Mouse (Mus musculus): ENCODE measurements around the gene Tbl3. TPM values are rescaled to one million over a fixed set of nuclear protein-coding genes. Genes with fewer than 3 reads are reported as not detected.

The Tbl3 gene
- polyA plus RNA-seq (2015; fragmentation: Nextera tagmentation; extraction: Ambion mirVana): 79.8 and 84.6 TPM in 2 replicates

DNA sequence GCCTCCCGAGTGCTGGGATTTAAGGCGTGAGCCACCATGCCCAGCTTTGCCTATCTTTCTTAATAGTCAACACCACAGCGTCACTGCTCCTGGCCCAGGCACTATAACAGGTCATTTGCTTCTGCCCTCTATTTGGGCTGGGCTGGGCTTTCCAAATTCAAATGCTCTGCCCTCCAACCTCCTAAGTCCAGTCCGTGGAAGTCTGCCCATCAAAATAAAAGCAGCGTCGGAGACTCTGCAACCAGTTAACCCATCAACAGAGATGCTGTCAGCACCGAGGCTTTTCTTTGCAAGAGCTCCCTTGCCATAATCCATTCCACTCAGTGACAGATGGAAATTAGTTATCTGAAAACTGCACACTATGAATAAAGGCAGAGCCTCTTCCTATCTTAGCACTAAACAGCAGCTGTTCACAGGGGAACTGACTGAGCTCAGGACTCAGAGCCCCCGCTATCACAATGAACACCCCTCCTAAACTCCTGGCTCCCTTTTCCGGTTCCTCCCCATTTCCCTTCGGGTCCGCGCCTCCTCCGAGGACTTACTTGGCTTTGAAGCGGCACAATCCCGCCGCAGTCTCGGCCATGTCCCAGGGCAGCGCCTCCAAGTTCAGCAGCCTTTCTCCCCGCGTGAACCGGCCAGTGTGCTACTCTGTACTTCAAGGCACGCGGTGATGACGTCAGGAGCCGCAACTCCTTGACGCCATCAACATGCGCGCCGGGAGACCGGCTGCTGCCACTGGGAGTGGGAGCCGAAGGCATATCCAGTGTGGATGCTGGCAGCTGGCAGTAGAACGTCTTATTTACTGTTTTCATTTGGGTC lies at the start of gene Tbl3:
TSS of gene Tbl3 (minus strand) at position 679 of the 819 bp plus-strand sequence.
- H3K27me3 ChIP-seq: no peaks in the 10 kb centered on the region
- peak within 1 kb of the TSS; percentile 84 for H3K4me2 ChIP-seq (replicated peaks)
- peak within 1 kb of the TSS; percentile 85 for H3K4me3 ChIP-seq
- H3K36me3 ChIP-seq: peaks cover 36% of the 10 kb centered on the region
- peak within 1 kb of the TSS; percentile 67 for H3K27ac ChIP-seq
- 4% methylated on average over 32 of the region's 32 CpGs for WGBS
- ATAC-seq (ENCODE audit: low FRiP score, low read depth): peak; percentile 86
- peaks cover 14% of the 10 kb centered on the region for H3K4me1 ChIP-seq
- H3K9me3 ChIP-seq: no peaks in the 10 kb centered on the region
- peak within 1 kb of the TSS; percentile 81 for H3K9ac ChIP-seq

DNA sequence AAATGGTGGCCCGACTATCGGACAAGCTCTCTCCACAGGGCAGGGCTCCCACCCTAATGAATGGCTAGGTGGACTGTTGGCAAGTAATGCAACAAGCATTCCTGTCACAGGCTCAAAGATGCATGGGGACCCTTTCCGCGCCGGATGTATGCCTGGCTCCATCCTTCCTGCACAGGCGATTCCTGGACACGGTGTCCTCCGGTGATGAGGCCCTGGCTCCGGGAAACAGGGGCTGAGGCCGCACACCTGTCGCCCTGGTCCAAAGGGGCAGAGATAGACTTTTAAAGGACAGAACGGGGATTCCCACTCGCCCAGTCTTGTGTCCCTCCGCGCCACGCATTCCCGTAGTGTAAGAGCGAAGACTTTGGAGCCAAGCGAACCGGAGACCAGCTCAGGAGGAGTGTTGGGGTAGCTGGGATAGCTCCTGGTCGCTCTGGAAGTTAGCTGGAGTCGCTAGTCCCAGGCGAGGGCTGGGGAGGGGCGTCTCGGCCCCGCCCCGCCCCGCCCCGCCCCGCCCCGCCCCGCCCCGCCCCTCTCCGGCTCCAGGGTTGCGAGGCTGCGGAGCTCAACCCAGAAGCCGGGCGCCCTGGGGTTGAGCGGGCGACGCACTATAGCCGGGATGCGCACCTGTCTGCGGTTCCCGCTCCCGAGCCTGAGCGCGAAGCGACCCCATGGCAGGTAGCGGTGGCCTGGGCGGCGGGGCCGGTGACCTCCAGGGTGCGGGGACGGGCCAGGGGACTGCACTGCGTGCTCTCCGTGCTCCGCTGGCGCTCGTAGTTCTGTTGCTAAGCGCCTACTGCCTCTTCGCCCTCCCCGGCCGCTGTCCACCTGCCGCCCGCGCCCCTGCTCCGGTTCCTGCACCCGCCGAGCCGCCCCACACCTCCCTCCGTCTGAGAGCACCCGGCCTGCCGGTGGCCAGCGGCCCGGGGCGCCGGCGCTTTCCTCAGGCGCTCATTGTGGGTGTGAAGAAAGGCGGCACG lies 45.2 kb upstream of the Tbl3 start, which contains the start of gene Hs3st6:
TSS of gene Hs3st6 (plus strand) at position 574 of the 980 bp plus-strand sequence.
- Histone ChIP-seq H3K36me3 (no peaks in the 10 kb centered on the region), H3K4me1 (peaks cover 21% of the 10 kb centered on the region), H3K27ac (no peak within 1 kb of the TSS), H3K9me3 (no peaks in the 10 kb centered on the region), H3K9ac (peak within 1 kb of the TSS; percentile 62), H3K4me2 (replicated peaks) (peak within 1 kb of the TSS; percentile 97), H3K4me3 (peak within 1 kb of the TSS; percentile 57), H3K27me3 (peaks cover 62% of the 10 kb centered on the region)
- peak; percentile 86 for ATAC-seq (ENCODE audit: low FRiP score, low read depth)
- 1% methylated on average over 72 of the region's 82 CpGs for WGBS

DNA sequence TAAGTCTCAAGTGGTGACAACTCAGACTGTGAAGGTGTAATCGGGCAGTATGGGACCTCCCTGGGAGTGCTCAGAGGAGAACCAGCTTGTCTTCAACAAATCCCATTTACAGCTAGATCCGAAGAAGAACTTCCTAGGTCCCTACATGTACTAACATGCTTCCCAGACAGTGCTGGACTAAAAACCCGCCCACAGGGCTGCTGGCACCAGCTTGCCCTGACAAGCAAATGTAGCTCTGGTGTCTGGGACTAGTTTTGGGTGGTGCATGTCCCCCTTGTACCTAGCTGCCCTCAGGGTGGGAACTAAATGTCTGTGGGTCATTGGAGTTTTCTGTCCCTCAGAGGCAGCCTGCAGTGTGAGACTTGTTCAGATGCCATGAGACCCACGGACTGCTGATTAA lies 44.1 kb upstream of the Tbl3 start:
- WGBS: 21% methylated on average over 4 of the region's 4 CpGs
- peaks cover 62% of the 10 kb centered on the region for H3K27me3 ChIP-seq
- H3K36me3 ChIP-seq: no peaks in the 10 kb centered on the region

DNA sequence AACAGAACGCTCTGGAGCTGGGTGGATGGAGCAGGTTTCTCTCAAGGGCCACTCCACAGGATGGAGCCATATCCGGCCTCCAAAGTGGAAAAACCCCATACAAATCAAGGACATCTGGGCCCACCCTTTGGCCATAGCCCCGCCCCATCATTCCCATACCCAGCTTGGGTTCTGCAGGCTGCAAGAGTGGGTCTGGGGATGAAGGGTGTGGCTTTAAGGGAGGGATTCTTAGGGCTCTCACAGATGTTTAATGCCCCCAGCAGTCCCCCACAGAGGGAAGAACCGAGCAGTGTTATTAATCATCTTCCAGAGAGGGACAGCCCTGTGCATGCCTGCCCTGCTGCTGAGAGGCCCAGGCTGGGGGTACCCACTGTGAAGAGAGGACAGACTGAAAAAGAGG lies 39.5 kb upstream of the Tbl3 start:
- Histone ChIP-seq H3K27ac (no peak overlapping the region), H3K36me3 (peaks cover 10% of the 10 kb centered on the region; the same call in 1 of the 2 replicates), H3K4me1 (peaks cover 12% of the 10 kb centered on the region), H3K9ac (peak overlapping the region; percentile 13; the same call in 1 of the 2 replicates), H3K4me3 (no peak overlapping the region), H3K9me3 (no peaks in the 10 kb centered on the region), H3K4me2 (replicated peaks) (no peak overlapping the region), H3K27me3 (peaks cover 22% of the 10 kb centered on the region)
- 0 out of 2 replicates have a peak, but pooled peaks have one; percentile 20 for ATAC-seq (ENCODE audit: low FRiP score, low read depth)
- WGBS: 35% methylated on average over 4 of the region's 4 CpGs

More for the DNA sequence above, 44.1 kb upstream of the Tbl3 start:
- no peak overlapping the region for H3K4me2 ChIP-seq (replicated peaks)
- ATAC-seq (ENCODE audit: low FRiP score, low read depth): no peak
- H3K27ac ChIP-seq: no peak overlapping the region
- no peak overlapping the region for H3K4me3 ChIP-seq
- H3K9ac ChIP-seq: no peak overlapping the region
- peaks cover 32% of the 10 kb centered on the region for H3K4me1 ChIP-seq
- no peaks in the 10 kb centered on the region for H3K9me3 ChIP-seq

DNA sequence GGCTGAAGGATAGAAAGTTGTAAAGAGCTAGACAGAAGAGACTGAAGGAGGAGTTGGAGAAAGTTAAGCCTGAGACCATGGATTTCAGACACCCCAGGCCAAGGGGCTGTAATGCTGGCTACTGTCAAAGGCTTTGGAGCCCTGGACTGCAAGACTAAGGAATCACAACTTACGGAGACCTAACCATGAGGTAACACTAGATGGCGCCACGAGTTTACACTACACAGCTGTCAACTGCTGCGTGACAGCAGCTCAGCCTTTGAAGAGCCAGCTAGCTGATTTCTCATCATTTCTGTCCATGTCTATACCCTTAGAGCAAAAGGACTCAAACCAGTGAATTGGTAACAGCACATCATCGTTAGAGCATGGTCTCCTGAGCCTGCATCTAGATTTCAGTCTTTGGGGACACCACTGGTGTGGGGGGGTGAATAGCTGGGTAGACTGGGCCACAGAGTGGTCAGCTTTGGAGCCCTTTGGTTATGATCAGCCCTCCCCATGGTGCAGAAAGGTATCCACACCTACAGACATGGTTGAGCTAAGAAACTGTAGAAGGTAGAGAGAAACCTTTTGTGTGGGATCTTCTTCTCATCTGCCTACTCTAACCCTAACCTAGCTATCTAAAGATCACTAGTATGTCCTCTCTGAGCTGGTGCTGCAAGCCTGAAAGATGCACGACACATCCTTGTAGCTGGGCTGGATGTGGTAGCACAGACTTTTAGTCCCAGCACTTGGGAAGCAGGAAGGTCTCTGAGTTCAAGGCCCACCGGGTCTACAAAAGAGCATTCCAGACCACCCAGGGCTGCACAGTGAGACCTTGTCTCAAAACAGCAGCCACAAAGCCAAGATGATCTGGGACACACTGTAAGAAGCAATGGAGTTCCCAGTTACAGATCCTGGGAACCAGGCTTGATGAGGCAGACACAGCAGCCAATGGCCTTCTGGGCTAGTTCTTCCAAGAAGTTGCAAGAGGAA lies 38.4 kb upstream of the Tbl3 start:
- H3K27ac ChIP-seq: no peak overlapping the region
- no peaks in the 10 kb centered on the region for H3K9me3 ChIP-seq
- H3K4me2 ChIP-seq (replicated peaks): no peak overlapping the region
- H3K27me3 ChIP-seq: peaks cover 11% of the 10 kb centered on the region
- no peak overlapping the region for H3K4me3 ChIP-seq
- peak; percentile 55; the same call in 1 of the 2 replicates for ATAC-seq (ENCODE audit: low FRiP score, low read depth)
- H3K36me3 ChIP-seq: peaks cover 15% of the 10 kb centered on the region; the same call in 1 of the 2 replicates
- H3K9ac ChIP-seq: no peak overlapping the region
- 21% methylated on average over 7 of the region's 7 CpGs for WGBS
- peaks cover 12% of the 10 kb centered on the region for H3K4me1 ChIP-seq

DNA sequence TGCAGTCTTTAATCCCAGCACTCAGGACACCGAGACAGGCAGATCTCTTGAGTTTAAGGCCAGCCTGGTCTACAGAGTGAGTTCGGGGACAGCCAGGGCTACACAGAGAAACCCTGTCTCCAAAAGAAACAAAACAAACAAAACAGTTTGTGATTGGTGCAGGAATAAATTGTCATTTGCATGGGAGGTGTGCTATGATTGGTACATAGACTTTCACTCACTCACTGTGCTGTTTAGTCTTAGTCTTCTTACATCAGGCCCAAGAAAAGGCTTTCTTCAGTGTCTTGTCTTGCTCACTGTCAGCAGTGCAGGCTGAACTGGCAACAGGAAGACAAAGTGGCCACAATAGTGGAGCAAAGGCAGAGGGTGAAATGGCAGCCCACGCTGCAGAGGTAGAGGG lies 36.9 kb upstream of the Tbl3 start:
- peaks cover 24% of the 10 kb centered on the region for H3K36me3 ChIP-seq
- H3K9ac ChIP-seq: no peak overlapping the region
- no peak for ATAC-seq (ENCODE audit: low FRiP score, low read depth)
- no peak overlapping the region for H3K4me3 ChIP-seq
- WGBS: 75% methylated on average over 3 of the region's 3 CpGs
- no peaks in the 10 kb centered on the region for H3K27me3 ChIP-seq
- H3K9me3 ChIP-seq: no peaks in the 10 kb centered on the region
- no peak overlapping the region for H3K4me2 ChIP-seq (replicated peaks)
- H3K4me1 ChIP-seq: peaks cover 12% of the 10 kb centered on the region
- H3K27ac ChIP-seq: no peak overlapping the region

DNA sequence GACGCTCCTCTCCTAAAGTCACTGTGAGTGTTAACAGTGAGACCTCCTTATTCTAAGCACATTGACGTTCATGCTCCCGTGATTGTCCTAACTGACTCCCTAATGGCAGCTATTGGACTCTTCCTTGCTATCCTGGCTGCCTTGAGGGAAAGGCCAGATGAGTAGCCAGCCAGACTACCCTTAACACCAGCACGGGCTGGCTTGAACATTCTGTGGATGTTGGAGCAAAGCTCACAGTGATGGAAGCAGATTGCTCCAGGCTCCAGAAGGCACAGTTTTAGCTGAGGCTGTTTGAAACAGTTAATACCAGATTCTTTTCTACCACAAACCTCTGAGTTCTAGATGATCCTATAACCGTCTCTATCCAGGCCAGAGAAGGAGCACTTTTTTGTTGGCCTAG lies 36.4 kb upstream of the Tbl3 start:
- Histone ChIP-seq H3K4me3 (no peak overlapping the region), H3K9me3 (no peaks in the 10 kb centered on the region), H3K9ac (no peak overlapping the region), H3K36me3 (peaks cover 27% of the 10 kb centered on the region), H3K27ac (no peak overlapping the region), H3K27me3 (no peaks in the 10 kb centered on the region), H3K4me2 (replicated peaks) (no peak overlapping the region), H3K4me1 (peaks cover 12% of the 10 kb centered on the region)
- WGBS: 71% methylated on average over 5 of the region's 5 CpGs
- ATAC-seq (ENCODE audit: low FRiP score, low read depth): no peak

DNA sequence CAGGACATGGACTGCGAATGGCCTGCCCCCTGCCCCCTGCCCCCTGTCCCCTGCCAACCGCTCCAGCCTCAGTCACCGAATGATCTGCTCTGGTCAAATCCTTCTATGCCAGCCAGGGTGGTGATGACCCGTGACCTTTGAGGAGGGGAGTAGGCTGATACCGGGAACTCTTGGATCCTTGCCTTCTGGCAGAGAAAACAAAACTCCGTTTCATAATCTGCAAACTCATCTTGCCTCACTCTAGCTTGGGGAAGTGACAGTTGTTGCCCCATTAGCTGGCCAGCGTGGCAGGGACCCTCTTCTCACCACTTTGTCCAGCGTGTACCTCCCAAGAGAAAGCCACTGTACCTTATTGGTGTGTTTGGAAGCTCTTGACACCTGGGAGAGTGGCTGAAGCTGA lies 34.8 kb upstream of the Tbl3 start:
- no peaks in the 10 kb centered on the region for H3K9me3 ChIP-seq
- peaks cover 27% of the 10 kb centered on the region for H3K36me3 ChIP-seq
- no peak for ATAC-seq (ENCODE audit: low FRiP score, low read depth)
- no peak overlapping the region for H3K27ac ChIP-seq
- no peak overlapping the region for H3K4me2 ChIP-seq (replicated peaks)
- 83% methylated on average over 8 of the region's 8 CpGs for WGBS
- no peaks in the 10 kb centered on the region for H3K27me3 ChIP-seq
- no peak overlapping the region for H3K9ac ChIP-seq
- H3K4me3 ChIP-seq: no peak overlapping the region
- peaks cover 14% of the 10 kb centered on the region for H3K4me1 ChIP-seq

DNA sequence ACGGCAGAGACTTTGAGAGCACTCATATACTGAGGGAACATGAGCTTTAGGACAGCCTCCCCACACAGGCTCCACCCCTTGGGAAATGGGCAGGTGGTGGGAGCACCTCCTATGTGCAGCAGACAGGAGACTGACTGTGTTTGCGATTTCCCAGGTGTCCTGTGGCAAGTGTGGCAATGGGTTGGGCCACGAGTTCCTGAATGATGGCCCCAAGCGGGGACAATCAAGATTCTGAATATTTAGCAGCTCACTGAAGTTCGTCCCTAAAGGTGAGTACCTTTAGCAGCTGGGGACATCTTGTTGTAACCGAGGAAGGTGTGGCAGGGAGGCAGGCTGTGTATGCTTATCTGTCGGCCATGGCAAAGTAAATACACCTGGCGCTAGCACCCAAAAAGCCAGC lies 32.5 kb upstream of the Tbl3 start:
- Histone ChIP-seq H3K9me3 (no peaks in the 10 kb centered on the region), H3K27ac (no peak overlapping the region), H3K9ac (no peak overlapping the region), H3K4me2 (replicated peaks) (no peak overlapping the region), H3K36me3 (peaks cover 27% of the 10 kb centered on the region), H3K27me3 (no peaks in the 10 kb centered on the region), H3K4me1 (peaks cover 17% of the 10 kb centered on the region), H3K4me3 (no peak overlapping the region)
- WGBS: 81% methylated on average over 8 of the region's 8 CpGs
- no peak for ATAC-seq (ENCODE audit: low FRiP score, low read depth)

DNA sequence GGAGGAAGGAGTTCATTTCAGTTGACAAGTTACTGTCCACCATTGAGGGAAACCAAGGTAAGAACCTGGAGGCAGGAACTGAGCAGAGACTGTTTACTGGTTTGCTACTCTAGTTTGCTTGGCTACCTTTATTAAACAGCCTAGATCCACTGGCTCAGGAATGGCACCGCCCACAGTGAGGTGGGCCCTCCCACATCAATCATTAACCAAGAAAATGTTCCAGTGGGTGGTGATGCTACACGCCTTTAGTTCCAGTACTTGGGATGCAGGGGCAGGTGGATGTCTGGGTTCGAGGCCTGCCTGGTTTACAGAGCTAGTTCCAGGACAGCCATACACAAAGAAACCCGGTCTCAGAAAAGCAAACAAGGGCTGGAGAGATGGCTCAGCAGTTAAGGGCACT lies 30.8 kb upstream of the Tbl3 start:
- Histone ChIP-seq H3K9me3 (no peaks in the 10 kb centered on the region), H3K36me3 (peaks cover 27% of the 10 kb centered on the region), H3K4me2 (replicated peaks) (no peak overlapping the region), H3K27me3 (peaks cover 5% of the 10 kb centered on the region; the same call in 1 of the 2 replicates), H3K4me1 (peaks cover 17% of the 10 kb centered on the region), H3K4me3 (no peak overlapping the region), H3K9ac (no peak overlapping the region), H3K27ac (no peak overlapping the region)
- WGBS: 83% methylated on average over 4 of the region's 4 CpGs
- no peak for ATAC-seq (ENCODE audit: low FRiP score, low read depth)
